Mouse (Mus musculus): ENCODE data around the gene Il3ra.

Il3ra gene

GRCm38 (mm10) chr14:14354511-14355359 is 8.7 kb downstream of the Il3ra start:
- DNase-seq (ENCODE audit: low spot score in 2 of 2): no peak

GRCm38 (mm10) chr14:14355360-14355646 is 9.2 kb downstream of the Il3ra start:
- DNase-seq (ENCODE audit: low spot score in 2 of 2): no peak

GRCm38 (mm10) chr14:14395535-14395934 is 49.5 kb downstream of the Il3ra start:
- DNase-seq (ENCODE audit: low spot score in 2 of 2): no peak

GRCm38 (mm10) chr14:14400998-14401397 is 54.9 kb downstream of the Il3ra start, which contains the start of gene Olfr721-ps1:
Gene Olfr721-ps1, plus strand, starts transcription at chr14:14401298.
- no peak for DNase-seq (ENCODE audit: low spot score in 2 of 2)

Data from urinary bladder, adult 18-20 months (tissue).